Mouse (Mus musculus): ENCODE results near the gene Prkn. TPM values are rescaled to one million over a fixed set of nuclear protein-coding genes. Genes with fewer than 3 reads are reported as not detected.
A peak's percentile ranks its signal among the peaks of the same experiment; 100 is the strongest.

Gene Prkn
- polyA plus RNA-seq, 1 experiment from 2014 or later, result 2.8 TPM

GRCm38 (mm10) chr17:10840731-10841201 lies 582 bp downstream of the Prkn start:
- DNase-seq (ENCODE audit: low spot score) (peak; percentile 88), ATAC-seq (peak; percentile 63)
- no peaks in the 10 kb centered on the region for H3K9me3 ChIP-seq (ENCODE audit: low read length)
- H3K4me2 ChIP-seq (replicated peaks; ENCODE audit: low read depth, low read length), result peak overlapping the region; percentile 71
- H3K27ac ChIP-seq (ENCODE audit: low read length), result no peak overlapping the region
- 2% methylated on average over 20 of the region's 20 CpGs for WGBS
- H3K4me3 ChIP-seq (ENCODE audit: low read depth, low read length), result peak overlapping the region; percentile 76
- H3K9ac ChIP-seq (replicated peaks; ENCODE audit: low read depth), result peak overlapping the region; percentile 41; the same call in 1 of the 2 replicates
- peak; percentile 73 for TF ChIP-seq CTCF (IDR thresholded peaks at IDR 0.05)
- no peak for TF ChIP-seq EP300 (IDR thresholded peaks at IDR 0.05)
- H3K36me3 ChIP-seq (ENCODE audit: insufficient read depth, low read length), result no peaks in the 10 kb centered on the region
- no peaks in the 10 kb centered on the region for H3K27me3 ChIP-seq (replicated peaks; ENCODE audit: insufficient read depth, low read length)
- H3K4me1 ChIP-seq (ENCODE audit: insufficient read depth, low read depth, low read length), result no peaks in the 10 kb centered on the region

GRCm38 (mm10) chr17:10854207-10854606 lies 14.0 kb downstream of the Prkn start:
- TF ChIP-seq EP300 (IDR thresholded peaks at IDR 0.05) (no peak), CTCF (IDR thresholded peaks at IDR 0.05) (no peak)
- DNase-seq (ENCODE audit: low spot score) (no peak), ATAC-seq (no peak)
- no peaks in the 10 kb centered on the region for H3K36me3 ChIP-seq (ENCODE audit: insufficient read depth, low read length)
- no peaks in the 10 kb centered on the region for H3K9me3 ChIP-seq (ENCODE audit: low read length)
- H3K4me3 ChIP-seq (ENCODE audit: low read depth, low read length), result no peak overlapping the region
- no peak overlapping the region for H3K27ac ChIP-seq (ENCODE audit: low read length)
- H3K4me1 ChIP-seq (ENCODE audit: insufficient read depth, low read depth, low read length), result no peaks in the 10 kb centered on the region
- 77% methylated on average over 3 of the region's 3 CpGs for WGBS
- no peaks in the 10 kb centered on the region for H3K27me3 ChIP-seq (replicated peaks; ENCODE audit: insufficient read depth, low read length)
- H3K9ac ChIP-seq (replicated peaks; ENCODE audit: low read depth), result no peak overlapping the region
- no peak overlapping the region for H3K4me2 ChIP-seq (replicated peaks; ENCODE audit: low read depth, low read length)

DNA sequence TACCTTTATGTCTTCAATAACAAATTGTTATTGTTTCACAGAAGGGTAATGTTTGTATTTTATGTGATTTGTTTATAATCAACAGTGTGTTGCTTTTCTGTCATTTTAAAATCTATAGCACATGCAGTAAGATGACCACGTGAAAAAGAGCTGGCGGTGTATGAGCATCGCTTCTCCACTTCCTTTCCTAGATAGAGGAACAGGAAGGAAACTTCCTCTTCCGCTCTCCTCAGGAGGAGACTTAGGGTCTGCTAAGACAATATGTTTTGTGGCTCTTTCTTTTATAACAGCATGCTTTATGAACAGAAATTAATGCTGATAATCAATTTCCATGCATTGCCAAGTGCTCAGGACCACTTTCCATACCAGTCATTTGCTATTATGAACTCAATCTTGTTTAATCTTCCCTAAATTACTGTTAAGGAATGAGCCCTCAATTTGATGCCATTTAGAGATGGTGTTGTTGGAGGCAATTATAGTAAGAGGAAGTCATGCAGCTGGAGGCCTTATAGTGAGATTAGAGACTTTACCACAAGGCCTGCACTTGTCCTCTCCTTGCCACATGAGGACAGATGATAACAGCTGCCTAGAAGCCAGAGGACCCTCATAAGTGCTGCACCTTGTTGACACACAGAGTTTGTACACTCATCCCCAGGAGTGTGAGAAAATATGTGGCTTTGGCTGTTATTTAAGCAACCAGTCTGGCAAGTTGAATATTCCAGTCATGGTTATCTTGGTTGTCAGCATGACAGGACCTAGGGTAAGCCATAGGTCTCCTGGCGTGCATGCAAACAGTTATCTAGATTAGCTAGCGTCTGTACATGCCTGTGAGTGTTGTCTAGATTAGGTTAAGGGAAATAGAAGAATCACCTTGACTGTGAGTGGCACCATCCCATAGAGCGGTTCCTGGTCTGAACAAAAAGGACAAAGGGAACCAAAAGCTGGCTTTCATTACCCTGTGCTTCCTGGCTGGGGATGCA lies 34.3 kb downstream of the Prkn start:
- no peak for DNase-seq (ENCODE audit: low spot score)
- Histone ChIP-seq H3K9ac (replicated peaks; ENCODE audit: low read depth) (no peak overlapping the region), H3K4me2 (replicated peaks; ENCODE audit: low read depth, low read length) (no peak overlapping the region), H3K36me3 (ENCODE audit: insufficient read depth, low read length) (no peaks in the 10 kb centered on the region), H3K27ac (ENCODE audit: low read length) (no peak overlapping the region), H3K4me3 (ENCODE audit: low read depth, low read length) (no peak overlapping the region), H3K27me3 (replicated peaks; ENCODE audit: insufficient read depth, low read length) (no peaks in the 10 kb centered on the region), H3K9me3 (ENCODE audit: low read length) (no peaks in the 10 kb centered on the region), H3K4me1 (ENCODE audit: insufficient read depth, low read depth, low read length) (no peaks in the 10 kb centered on the region)
- WGBS, result 72% methylated on average over 7 of the region's 7 CpGs
- no peak; the same call in 1 of the 2 replicates for ATAC-seq
- TF ChIP-seq CTCF (IDR thresholded peaks at IDR 0.05) (no peak), EP300 (IDR thresholded peaks at IDR 0.05) (no peak)

- DNase-seq (ENCODE audit: low spot score), result no peak
- Histone ChIP-seq H3K27ac (ENCODE audit: low read length) (no peak overlapping the region), H3K9ac (replicated peaks; ENCODE audit: low read depth) (no peak overlapping the region), H3K27me3 (replicated peaks; ENCODE audit: insufficient read depth, low read length) (no peaks in the 10 kb centered on the region), H3K4me3 (ENCODE audit: low read depth, low read length) (no peak overlapping the region), H3K4me2 (replicated peaks; ENCODE audit: low read depth, low read length) (no peak overlapping the region), H3K4me1 (ENCODE audit: insufficient read depth, low read depth, low read length) (no peaks in the 10 kb centered on the region), H3K9me3 (ENCODE audit: low read length) (no peaks in the 10 kb centered on the region), H3K36me3 (ENCODE audit: insufficient read depth, low read length) (no peaks in the 10 kb centered on the region)
- TF ChIP-seq EP300 (IDR thresholded peaks at IDR 0.05), result no peak
- no peak for TF ChIP-seq CTCF (IDR thresholded peaks at IDR 0.05)
- ATAC-seq, result no peak
- WGBS, result 69% methylated on average over 5 of the region's 5 CpGs
Observed at GRCm38 (mm10) chr17:10878986-10879385, 38.8 kb downstream of the Prkn start.

GRCm38 (mm10) chr17:10882260-10882659 lies 42.1 kb downstream of the Prkn start:
- DNase-seq (ENCODE audit: low spot score) (no peak), ATAC-seq (no peak)
- H3K36me3 ChIP-seq (ENCODE audit: insufficient read depth, low read length), result no peaks in the 10 kb centered on the region
- TF ChIP-seq CTCF (IDR thresholded peaks at IDR 0.05), result no peak
- TF ChIP-seq EP300 (IDR thresholded peaks at IDR 0.05), result no peak
- H3K4me3 ChIP-seq (ENCODE audit: low read depth, low read length), result no peak overlapping the region
- no peaks in the 10 kb centered on the region for H3K27me3 ChIP-seq (replicated peaks; ENCODE audit: insufficient read depth, low read length)
- H3K4me1 ChIP-seq (ENCODE audit: insufficient read depth, low read depth, low read length), result no peaks in the 10 kb centered on the region
- 87% methylated on average over 1 of the region's 1 CpGs for WGBS
- no peak overlapping the region for H3K27ac ChIP-seq (ENCODE audit: low read length)
- no peaks in the 10 kb centered on the region for H3K9me3 ChIP-seq (ENCODE audit: low read length)
- no peak overlapping the region for H3K9ac ChIP-seq (replicated peaks; ENCODE audit: low read depth)
- no peak overlapping the region for H3K4me2 ChIP-seq (replicated peaks; ENCODE audit: low read depth, low read length)

GRCm38 (mm10) chr17:10887924-10888323 lies 47.7 kb downstream of the Prkn start:
- H3K4me3 ChIP-seq (ENCODE audit: low read depth, low read length), result no peak overlapping the region
- H3K4me1 ChIP-seq (ENCODE audit: insufficient read depth, low read depth, low read length), result no peaks in the 10 kb centered on the region
- ATAC-seq, result no peak
- no peaks in the 10 kb centered on the region for H3K36me3 ChIP-seq (ENCODE audit: insufficient read depth, low read length)
- H3K27ac ChIP-seq (ENCODE audit: low read length), result no peak overlapping the region
- H3K9ac ChIP-seq (replicated peaks; ENCODE audit: low read depth), result no peak overlapping the region
- H3K4me2 ChIP-seq (replicated peaks; ENCODE audit: low read depth, low read length), result no peak overlapping the region
- WGBS, result 42% methylated on average over 4 of the region's 4 CpGs
- TF ChIP-seq EP300 (IDR thresholded peaks at IDR 0.05) (no peak), CTCF (IDR thresholded peaks at IDR 0.05) (no peak)
- H3K27me3 ChIP-seq (replicated peaks; ENCODE audit: insufficient read depth, low read length), result no peaks in the 10 kb centered on the region
- DNase-seq (ENCODE audit: low spot score), result no peak
- no peaks in the 10 kb centered on the region for H3K9me3 ChIP-seq (ENCODE audit: low read length)

Measured in lung, postnatal 0 days (tissue).